Mouse (Mus musculus) brain, embryonic 14.5 days (tissue): ENCODE measurements around the gene Ccl7.

Experiments
- CTCF ChIP-seq: fragments of 200-500 bp; IDR thresholded peaks from 2 replicates; pipeline ENCODE4 v1.5.1; 2012; ENCODE audit warnings: inconsistent platforms, mild to moderate bottlenecking, moderate library complexity, borderline replicate concordance; ENCODE audit not compliant: insufficient read depth, insufficient read length; ENCODE audit errors: extremely low read depth
- POLR2A ChIP-seq: fragments of 200-500 bp; IDR thresholded peaks from 2 replicates; pipeline ENCODE4 v1.6.1; 2012; ENCODE audit warnings: mild to moderate bottlenecking, inconsistent platforms, borderline replicate concordance; ENCODE audit not compliant: poor library complexity, insufficient read depth, insufficient read length, severe bottlenecking; ENCODE audit errors: extremely low read depth

GRCm38 (mm10) chr11:82006796-82007423, 38.6 kb upstream of the Ccl7 start:
- TF ChIP-seq POLR2A: no peak
- no peak for TF ChIP-seq CTCF
